Mouse (Mus musculus) liver, adult 2 months (tissue): ENCODE data around the gene Rcor3. TPM values are rescaled to one million over a fixed set of nuclear protein-coding genes. Genes with fewer than 3 reads are reported as not detected.
A peak's percentile ranks its signal among the peaks of the same experiment; 100 is the strongest.

ENCODE experiments used
- DNase-seq: peaks from one replicate; pipeline ENCODE4 v3.0.0-alpha.2; 2011; ENCODE audit warnings: low read depth, low spot score; ENCODE audit errors: extremely low read depth
- H3K27ac ChIP-seq: fragments of 200-500 bp; replicated peaks from 2 replicates; pipeline ENCODE4 v1.5.1; 2012; ENCODE audit warnings: low read depth, mild to moderate bottlenecking, control low read depth, inconsistent platforms, low read length; ENCODE audit not compliant: insufficient read depth
- H3K27me3 ChIP-seq: fragments of 200-500 bp; 2 replicates; pipeline ENCODE4 v1.6.1; 2012; ENCODE audit warnings: mild to moderate bottlenecking, moderate library complexity, low read length, inconsistent platforms; ENCODE audit not compliant: control insufficient read depth, insufficient read depth
- H3K36me3 ChIP-seq: fragments of 200-500 bp; 2 replicates; pipeline ENCODE4 v1.6.1; 2012; ENCODE audit warnings: low read length, inconsistent platforms; ENCODE audit not compliant: control insufficient read depth, insufficient read depth
- H3K4me1 ChIP-seq: fragments of 200-500 bp; 2 replicates; pipeline ENCODE4 v1.6.1; 2011; ENCODE audit warnings: low read length; ENCODE audit not compliant: control insufficient read depth, insufficient read depth
- H3K4me3 ChIP-seq: fragments of 200-500 bp; 2 replicates; pipeline ENCODE4 v1.5.1; 2011; ENCODE audit warnings: low read depth, mild to moderate bottlenecking, control low read depth, low read length, moderate library complexity; ENCODE audit not compliant: insufficient read depth
- H3K79me2 ChIP-seq: fragments of 200-500 bp; 2 replicates; pipeline ENCODE4 v1.6.1; 2012; ENCODE audit warnings: inconsistent platforms, mild to moderate bottlenecking, low read length, moderate library complexity; ENCODE audit not compliant: control insufficient read depth, insufficient read depth
- H3K9ac ChIP-seq: fragments of 200-500 bp; 2 replicates; pipeline ENCODE4 v1.6.1; 2012; ENCODE audit warnings: low read depth, mild to moderate bottlenecking, control low read depth, inconsistent platforms, low read length
- CTCF ChIP-seq: fragments of 200-500 bp; IDR thresholded peaks from 2 replicates; pipeline ENCODE4 v1.5.1; 2011; ENCODE audit warnings: low read depth, low read length, control low read depth
- POLR2A ChIP-seq: fragments of 200-500 bp; IDR thresholded peaks from 2 replicates; pipeline ENCODE4 v1.6.1; 2011; ENCODE audit warnings: low read length, control low read depth; ENCODE audit not compliant: insufficient read depth; ENCODE audit errors: extremely low read depth
- whole genome bisulfite sequencing: fragments of 180-500 bp; shearing (Covaris S2); methylation state at CpG from one replicate; pipeline ENCODE4 v1.1.7; 2018; 5-methylcytosine and 5-hydroxymethylcytosine counted together
- polyA plus RNA-seq: library from polyadenylated mRNA; depleted of rRNA; stranded (reverse); fragments of >200 nt; gene quantifications from 2 replicates; pipeline ENCODE4 v1.2.3, GENCODE M21; 2012
- total RNA-seq: library from RNA; depleted of rRNA; stranded (reverse); fragments of >200 nt; gene quantifications from 2 replicates; pipeline ENCODE4 v1.2.3, GENCODE M21; 2014

The Rcor3 gene
- total and polyA plus RNA-seq, 2 experiments = 11.5 to 13.7 TPM

- WGBS = 31% methylated on average over 1 of the region's 1 CpGs
Observed at GRCm38 (mm10) chr1:192082646-192083045, 55.2 kb downstream of the Rcor3 start.

GRCm38 (mm10) chr1:192081129-192081528, 56.7 kb downstream of the Rcor3 start:
- DNase-seq = no peak
- no peak overlapping the region for H3K4me3 ChIP-seq
- H3K36me3 ChIP-seq = no peaks in the 10 kb centered on the region
- H3K27me3 ChIP-seq = no peaks in the 10 kb centered on the region
- peaks cover 18% of the 10 kb centered on the region for H3K79me2 ChIP-seq
- WGBS = 97% methylated on average over 2 of the region's 2 CpGs
- TF ChIP-seq CTCF (no peak), POLR2A (no peak)
- H3K9ac ChIP-seq = no peak overlapping the region
- H3K4me1 ChIP-seq = peaks cover 35% of the 10 kb centered on the region
- H3K27ac ChIP-seq = no peak overlapping the region

More at GRCm38 (mm10) chr1:192082646-192083045, 55.2 kb downstream of the Rcor3 start:
- H3K9ac ChIP-seq = no peak overlapping the region
- no peak for TF ChIP-seq CTCF
- TF ChIP-seq POLR2A = no peak
- H3K79me2 ChIP-seq = peaks cover 21% of the 10 kb centered on the region
- peaks cover 28% of the 10 kb centered on the region for H3K4me1 ChIP-seq
- peak; percentile 98 for DNase-seq
- no peak overlapping the region for H3K4me3 ChIP-seq
- no peaks in the 10 kb centered on the region for H3K27me3 ChIP-seq
- H3K36me3 ChIP-seq = no peaks in the 10 kb centered on the region
- H3K27ac ChIP-seq = 0 out of 2 replicates have a peak overlapping the region, but pooled peaks have one; percentile 15

GRCm38 (mm10) chr1:192079121-192079520, 58.7 kb downstream of the Rcor3 start:
- Histone ChIP-seq H3K4me1 (peaks cover 42% of the 10 kb centered on the region), H3K79me2 (peaks cover 19% of the 10 kb centered on the region), H3K27ac (peak overlapping the region; percentile 43), H3K36me3 (no peaks in the 10 kb centered on the region), H3K4me3 (no peak overlapping the region), H3K9ac (no peak overlapping the region), H3K27me3 (no peaks in the 10 kb centered on the region)
- no peak for DNase-seq
- TF ChIP-seq POLR2A = no peak
- no peak for TF ChIP-seq CTCF
- WGBS = 67% methylated on average over 1 of the region's 1 CpGs

GRCm38 (mm10) chr1:192078406-192078805, 59.5 kb downstream of the Rcor3 start:
- Histone ChIP-seq H3K36me3 (no peaks in the 10 kb centered on the region), H3K4me1 (peaks cover 42% of the 10 kb centered on the region), H3K27ac (peak overlapping the region; percentile 43), H3K4me3 (no peak overlapping the region), H3K27me3 (no peaks in the 10 kb centered on the region), H3K79me2 (peaks cover 20% of the 10 kb centered on the region), H3K9ac (no peak overlapping the region)
- WGBS = 54% methylated on average over 3 of the region's 3 CpGs
- TF ChIP-seq CTCF (no peak), POLR2A (no peak)
- DNase-seq = peak; percentile 33

GRCm38 (mm10) chr1:192076796-192077535, 60.9 kb downstream of the Rcor3 start:
- peak; percentile 89 for DNase-seq
- TF ChIP-seq POLR2A = no peak
- no peak for TF ChIP-seq CTCF
- H3K27ac ChIP-seq = peak overlapping the region; percentile 82

GRCm38 (mm10) chr1:192076101-192076500, 61.8 kb downstream of the Rcor3 start:
- TF ChIP-seq CTCF = no peak
- no peak for TF ChIP-seq POLR2A
- no peak overlapping the region for H3K9ac ChIP-seq
- DNase-seq = peak; percentile 57
- peak overlapping the region; percentile 5; the same call in 1 of the 2 replicates for H3K27ac ChIP-seq
- 20% methylated on average over 4 of the region's 4 CpGs for WGBS
- H3K36me3 ChIP-seq = no peaks in the 10 kb centered on the region
- no peaks in the 10 kb centered on the region for H3K27me3 ChIP-seq
- peaks cover 39% of the 10 kb centered on the region for H3K4me1 ChIP-seq
- H3K79me2 ChIP-seq = peaks cover 20% of the 10 kb centered on the region
- H3K4me3 ChIP-seq = no peak overlapping the region

More at GRCm38 (mm10) chr1:192076796-192077535, 60.9 kb downstream of the Rcor3 start:
- Histone ChIP-seq H3K36me3 (no peaks in the 10 kb centered on the region), H3K4me1 (peaks cover 39% of the 10 kb centered on the region), H3K79me2 (peaks cover 20% of the 10 kb centered on the region), H3K27me3 (no peaks in the 10 kb centered on the region), H3K4me3 (no peak overlapping the region), H3K9ac (peak overlapping the region; percentile 12; the same call in 1 of the 2 replicates)
